Mouse (Mus musculus) kidney, embryonic 15.5 days (tissue): ENCODE data around the gene Setd3. TPM values are rescaled to one million over a fixed set of nuclear protein-coding genes. Genes with fewer than 3 reads are reported as not detected.

Experiments used
- ATAC-seq: fragments of 200-750 bp; cut with Nextera tagmentation; replicated peaks from 2 replicates; pipeline ENCODE4 v1.8.0; 2017; ENCODE audit warnings: moderate TSS enrichment; ENCODE audit not compliant: low FRiP score
- H3K27ac ChIP-seq: fragments of 300-500 bp; sonication (generic); 2 replicates; pipeline ENCODE4 v1.5.1; 2015; ENCODE audit warnings: mild to moderate bottlenecking, inconsistent platforms
- H3K27me3 ChIP-seq: fragments of 300-500 bp; sonication (generic); 2 replicates; pipeline ENCODE4 v1.6.1; 2015; ENCODE audit warnings: inconsistent platforms
- H3K36me3 ChIP-seq: fragments of 300-500 bp; sonication (generic); 2 replicates; pipeline ENCODE4 v1.6.1; 2015; ENCODE audit warnings: inconsistent platforms
- H3K4me1 ChIP-seq: fragments of 300-500 bp; sonication (generic); 2 replicates; pipeline ENCODE4 v1.6.1; 2015; ENCODE audit warnings: inconsistent platforms
- H3K4me2 ChIP-seq: fragments of 300-500 bp; sonication (generic); 2 replicates; pipeline ENCODE4 v1.6.1; 2015; ENCODE audit warnings: moderate library complexity, mild to moderate bottlenecking, inconsistent platforms
- H3K4me3 ChIP-seq: fragments of 300-500 bp; sonication (generic); replicated peaks from 2 replicates; pipeline ENCODE4 v1.5.1; 2015; ENCODE audit warnings: mild to moderate bottlenecking, inconsistent platforms
- H3K9ac ChIP-seq: fragments of 300-500 bp; sonication (generic); 2 replicates; pipeline ENCODE4 v1.6.1; 2015; ENCODE audit warnings: mild to moderate bottlenecking, inconsistent platforms
- H3K9me3 ChIP-seq: fragments of 300-500 bp; sonication (generic); replicated peaks from 2 replicates; pipeline ENCODE4 v1.6.1; 2016; ENCODE audit warnings: inconsistent platforms
- WGBS: fragments of 180-500 bp; shearing (Covaris S2); methylation state at CpG from one replicate; pipeline ENCODE4 v1.1.7; 2015; ENCODE audit warnings: mixed read lengths; 5-methylcytosine and 5-hydroxymethylcytosine counted together
- polyA plus RNA-seq: library from polyadenylated mRNA; unstranded; fragments of >200 nt; fragmentation: Nextera tagmentation; extraction: Ambion mirVana; gene quantifications from 2 replicates; pipeline ENCODE4 v1.2.1, GENCODE M21; 2015

Setd3 gene
- polyA plus RNA-seq, 1 experiment from 2014 or later = 87.2 TPM

GRCm38 (mm10) chr12:108100181-108100580 lies 78.9 kb downstream of the Setd3 start:
- Histone ChIP-seq H3K4me1 (peaks cover 5% of the 10 kb centered on the region; the same call in 1 of the 2 replicates), H3K9ac (no peak overlapping the region), H3K27ac (no peak overlapping the region), H3K9me3 (no peaks in the 10 kb centered on the region), H3K36me3 (peaks cover 1% of the 10 kb centered on the region; the same call in 1 of the 2 replicates), H3K4me3 (no peak overlapping the region), H3K27me3 (no peaks in the 10 kb centered on the region), H3K4me2 (no peak overlapping the region)
- ATAC-seq = no peak
- WGBS = 73% methylated on average over 8 of the region's 8 CpGs

GRCm38 (mm10) chr12:108098201-108098980 lies 80.7 kb downstream of the Setd3 start:
- H3K4me1 ChIP-seq = peaks cover 5% of the 10 kb centered on the region; the same call in 1 of the 2 replicates
- no peak for ATAC-seq
- WGBS = 61% methylated on average over 18 of the region's 18 CpGs
- H3K27ac ChIP-seq = no peak overlapping the region
- H3K9ac ChIP-seq = no peak overlapping the region
- H3K36me3 ChIP-seq = no peaks in the 10 kb centered on the region
- H3K27me3 ChIP-seq = no peaks in the 10 kb centered on the region
- H3K9me3 ChIP-seq = no peaks in the 10 kb centered on the region
- H3K4me3 ChIP-seq = no peak overlapping the region
- H3K4me2 ChIP-seq = no peak overlapping the region

GRCm38 (mm10) chr12:108097643-108098042 lies 81.5 kb downstream of the Setd3 start:
- Histone ChIP-seq H3K4me2 (no peak overlapping the region), H3K36me3 (no peaks in the 10 kb centered on the region), H3K4me3 (no peak overlapping the region), H3K4me1 (peaks cover 5% of the 10 kb centered on the region; the same call in 1 of the 2 replicates), H3K9ac (no peak overlapping the region), H3K9me3 (no peaks in the 10 kb centered on the region), H3K27ac (no peak overlapping the region), H3K27me3 (no peaks in the 10 kb centered on the region)
- no peak for ATAC-seq
- WGBS = 92% methylated on average over 8 of the region's 8 CpGs

GRCm38 (mm10) chr12:108088253-108088652 lies 90.9 kb downstream of the Setd3 start:
- peaks cover 2% of the 10 kb centered on the region; the same call in 1 of the 2 replicates for H3K4me1 ChIP-seq
- no peak overlapping the region for H3K27ac ChIP-seq
- no peak overlapping the region for H3K9ac ChIP-seq
- 78% methylated on average over 9 of the region's 9 CpGs for WGBS
- H3K4me2 ChIP-seq = no peak overlapping the region
- H3K27me3 ChIP-seq = no peaks in the 10 kb centered on the region
- no peak for ATAC-seq
- no peak overlapping the region for H3K4me3 ChIP-seq
- H3K9me3 ChIP-seq = no peaks in the 10 kb centered on the region
- H3K36me3 ChIP-seq = no peaks in the 10 kb centered on the region

GRCm38 (mm10) chr12:108087489-108087888 lies 91.6 kb downstream of the Setd3 start:
- peaks cover 2% of the 10 kb centered on the region; the same call in 1 of the 2 replicates for H3K4me1 ChIP-seq
- no peak overlapping the region for H3K4me3 ChIP-seq
- no peaks in the 10 kb centered on the region for H3K36me3 ChIP-seq
- no peak overlapping the region for H3K4me2 ChIP-seq
- H3K27ac ChIP-seq = no peak overlapping the region
- H3K27me3 ChIP-seq = no peaks in the 10 kb centered on the region
- WGBS = 57% methylated on average over 2 of the region's 2 CpGs
- ATAC-seq = no peak
- no peak overlapping the region for H3K9ac ChIP-seq
- H3K9me3 ChIP-seq = no peaks in the 10 kb centered on the region

GRCm38 (mm10) chr12:108078122-108078752 lies 100.9 kb downstream of the Setd3 start:
- Histone ChIP-seq H3K36me3 (no peaks in the 10 kb centered on the region), H3K27me3 (no peaks in the 10 kb centered on the region), H3K4me3 (no peak overlapping the region), H3K27ac (no peak overlapping the region), H3K9me3 (no peaks in the 10 kb centered on the region), H3K9ac (no peak overlapping the region), H3K4me1 (no peaks in the 10 kb centered on the region), H3K4me2 (no peak overlapping the region)
- 72% methylated on average over 10 of the region's 10 CpGs for whole genome bisulfite sequencing
- 0 out of 2 replicates have a peak, but pooled peaks have one; percentile 29 for ATAC-seq

- no peaks in the 10 kb centered on the region for H3K9me3 ChIP-seq
- no peak overlapping the region for H3K4me3 ChIP-seq
- H3K27ac ChIP-seq = no peak overlapping the region
- H3K4me2 ChIP-seq = no peak overlapping the region
- peaks cover 12% of the 10 kb centered on the region for H3K4me1 ChIP-seq
- WGBS = 65% methylated on average over 5 of the region's 5 CpGs
- H3K36me3 ChIP-seq = no peaks in the 10 kb centered on the region
- no peaks in the 10 kb centered on the region for H3K27me3 ChIP-seq
- H3K9ac ChIP-seq = no peak overlapping the region
- ATAC-seq = no peak
Observed at GRCm38 (mm10) chr12:108072907-108073306, 106.2 kb downstream of the Setd3 start.

- 24% methylated on average over 21 of the region's 21 CpGs for WGBS
- peaks cover 12% of the 10 kb centered on the region for H3K4me1 ChIP-seq
Observed at GRCm38 (mm10) chr12:108070685-108071662, 108.1 kb downstream of the Setd3 start.

GRCm38 (mm10) chr12:108069504-108069903 lies 109.6 kb downstream of the Setd3 start:
- H3K36me3 ChIP-seq = no peaks in the 10 kb centered on the region
- no peak overlapping the region for H3K4me3 ChIP-seq
- no peaks in the 10 kb centered on the region for H3K27me3 ChIP-seq
- H3K4me2 ChIP-seq = no peak overlapping the region
- H3K4me1 ChIP-seq = peaks cover 12% of the 10 kb centered on the region
- no peak overlapping the region for H3K9ac ChIP-seq
- whole genome bisulfite sequencing = 48% methylated on average over 6 of the region's 6 CpGs
- H3K9me3 ChIP-seq = no peaks in the 10 kb centered on the region
- H3K27ac ChIP-seq = no peak overlapping the region
- ATAC-seq = no peak

More at GRCm38 (mm10) chr12:108070685-108071662, 108.1 kb downstream of the Setd3 start:
- H3K27me3 ChIP-seq = no peaks in the 10 kb centered on the region
- peak overlapping the region; percentile 15; the same call in 1 of the 2 replicates for H3K27ac ChIP-seq
- no peak overlapping the region for H3K9ac ChIP-seq
- H3K4me3 ChIP-seq = no peak overlapping the region
- peak; percentile 66; the same call in 1 of the 2 replicates for ATAC-seq
- no peaks in the 10 kb centered on the region for H3K9me3 ChIP-seq
- H3K4me2 ChIP-seq = peak overlapping the region; percentile 33; the same call in 1 of the 2 replicates
- no peaks in the 10 kb centered on the region for H3K36me3 ChIP-seq

GRCm38 (mm10) chr12:108067811-108068375 lies 111.2 kb downstream of the Setd3 start:
- Histone ChIP-seq H3K4me3 (no peak overlapping the region), H3K4me1 (peaks cover 16% of the 10 kb centered on the region), H3K9me3 (no peaks in the 10 kb centered on the region), H3K4me2 (no peak overlapping the region), H3K36me3 (no peaks in the 10 kb centered on the region), H3K9ac (no peak overlapping the region), H3K27me3 (no peaks in the 10 kb centered on the region), H3K27ac (no peak overlapping the region)
- no peak for ATAC-seq
- WGBS = 69% methylated on average over 13 of the region's 13 CpGs

- no peak for ATAC-seq
- WGBS = 83% methylated on average over 3 of the region's 3 CpGs
- peaks cover 16% of the 10 kb centered on the region for H3K4me1 ChIP-seq
Observed at GRCm38 (mm10) chr12:108067231-108067630, 111.9 kb downstream of the Setd3 start.

More at GRCm38 (mm10) chr12:108067231-108067630, 111.9 kb downstream of the Setd3 start:
- no peak overlapping the region for H3K4me2 ChIP-seq
- no peak overlapping the region for H3K9ac ChIP-seq
- no peak overlapping the region for H3K4me3 ChIP-seq
- H3K27ac ChIP-seq = no peak overlapping the region
- no peaks in the 10 kb centered on the region for H3K9me3 ChIP-seq
- H3K27me3 ChIP-seq = no peaks in the 10 kb centered on the region
- H3K36me3 ChIP-seq = no peaks in the 10 kb centered on the region
